In the genomic region with DNA sequence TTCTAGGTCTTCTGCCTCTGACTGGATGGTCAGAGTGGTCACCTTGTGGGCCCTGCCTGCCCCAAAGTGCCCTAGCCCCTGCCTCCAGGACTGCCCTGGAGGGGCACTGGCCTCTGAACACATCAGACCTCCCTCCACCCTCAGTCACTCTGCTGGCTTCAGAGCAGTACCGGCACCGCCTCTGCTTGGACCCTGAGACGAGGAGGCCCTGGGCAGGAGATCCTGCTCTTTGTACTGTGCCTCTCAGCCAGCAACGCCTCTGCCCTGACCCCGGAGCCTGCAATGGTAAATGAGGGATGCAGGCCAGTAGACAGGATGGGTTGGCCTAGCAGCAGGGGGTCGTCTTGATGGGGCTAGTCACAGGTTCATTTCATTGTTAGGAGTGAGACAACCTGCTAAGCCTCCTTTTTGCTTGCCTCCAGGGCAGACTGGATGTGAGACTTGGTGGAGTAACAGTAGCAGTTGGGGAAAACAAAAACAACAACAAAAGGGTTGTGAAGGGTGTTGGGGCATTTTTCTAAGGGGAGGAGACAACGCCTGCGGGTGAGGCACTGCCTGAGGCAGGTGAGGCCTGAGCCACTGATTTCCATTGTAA, we compare ENCODE assay signal across 21 mouse cellular contexts. TPM values are rescaled to one million over a fixed set of nuclear protein-coding genes. Genes with fewer than 3 reads are reported as not detected.
DNase-seq lines count a peak whose midpoint lies in the region; ATAC-seq and TF ChIP-seq lines count a peak whose summit lies in the region.
"Had no signal": no experiment of that assay in that cellular context is flagged by ENCODE, and none has a peak within 500 bp of the region (broad histone marks: within the 10 kb centered on the region; RNA-seq: fewer than 3 reads in every experiment).

No protein-coding gene starts in this region.

- peak; percentile 92 for DNase-seq in ES-CJ7 (ENCODE audit: low read depth, low spot score)
- peak; percentile 72 for DNase-seq in kidney, postnatal 14 days
- DNase-seq in adrenal gland, adult (ENCODE audit: inconsistent age in 2 of 2, low spot score in 1 of 2): no peak
- no peak for DNase-seq in spleen, postnatal 10 days (ENCODE audit: low spot score in 2 of 2)
- DNase-seq in layer of hippocampus, adult 9-11 months: no peak
- DNase-seq: adrenal gland, postnatal 36 days; cerebellum, adult 8-10 months; gastrocnemius, adult 2 months; heart, postnatal 36 days; lung, postnatal 10 days; right cerebral cortex, postnatal 4 days; thymus, postnatal 36 days had no signal

- no peak overlapping the region for H3K27ac ChIP-seq in ES-Bruce4 (ENCODE audit: insufficient read depth, low read length)
- no peak overlapping the region for H3K27ac ChIP-seq in intestine, embryonic 16.5 days (ENCODE audit: low read length)
- H3K27ac ChIP-seq: gastrocnemius, adult 2 months; heart, embryonic 13.5 days; limb, embryonic 13.5 days; liver, embryonic 15.5 days; neural tube, embryonic 12.5 days had no signal

- no peak for TF ChIP-seq CTCF in ES-Bruce4 (IDR thresholded peaks at IDR 0.05; ENCODE audit: low read depth, low read length)

- no peaks in the 10 kb centered on the region for H3K27me3 ChIP-seq in ES-Bruce4 (ENCODE audit: control insufficient read depth, insufficient read depth, low read length, poor library complexity, severe bottlenecking)
- no peaks in the 10 kb centered on the region for H3K27me3 ChIP-seq in intestine, embryonic 16.5 days (replicated peaks; ENCODE audit: control insufficient read depth, insufficient read depth, low read length)
- H3K27me3 ChIP-seq: limb, embryonic 13.5 days; liver, embryonic 15.5 days; neural tube, embryonic 12.5 days had no signal

- no peaks in the 10 kb centered on the region for H3K36me3 ChIP-seq in ES-Bruce4 (ENCODE audit: control insufficient read depth, insufficient read depth, low read length, poor library complexity, severe bottlenecking)
- no peaks in the 10 kb centered on the region for H3K36me3 ChIP-seq in intestine, embryonic 16.5 days (ENCODE audit: control insufficient read depth, insufficient read depth, low read length)
- H3K36me3 ChIP-seq: heart, embryonic 13.5 days; limb, embryonic 13.5 days; liver, embryonic 15.5 days; neural tube, embryonic 12.5 days had no signal

- ATAC-seq in intestine, embryonic 16.5 days: peak; percentile 80
- no peak for ATAC-seq in activated CD4-positive, CD25-positive, alpha-beta regulatory T cell, adult 4 months
- ATAC-seq: forebrain, embryonic 14.5 days had no signal

- WGBS in intestine, embryonic 16.5 days: 27% methylated on average over 8 of the region's 8 CpGs

- TF ChIP-seq EP300 in ES-Bruce4 (IDR thresholded peaks at IDR 0.05; ENCODE audit: insufficient read depth, low read depth, low read length): peak; percentile 83; the same call in 1 of the 2 replicates

- no peak overlapping the region for H3K4me3 ChIP-seq in ES-Bruce4 (ENCODE audit: low read depth, low read length)
- H3K4me3 ChIP-seq in intestine, embryonic 16.5 days (ENCODE audit: low read length): no peak overlapping the region
- H3K4me3 ChIP-seq: gastrocnemius, adult 2 months; heart, embryonic 13.5 days; limb, embryonic 13.5 days; liver, embryonic 15.5 days; megakaryocyte, embryonic 14.5 days; neural tube, embryonic 12.5 days had no signal

- no peaks in the 10 kb centered on the region for H3K4me1 ChIP-seq in ES-Bruce4 (ENCODE audit: control insufficient read depth, insufficient read depth, low read length)
- peaks cover 2% of the 10 kb centered on the region for H3K4me1 ChIP-seq in intestine, embryonic 16.5 days (ENCODE audit: control insufficient read depth, insufficient read depth, low read length)
- H3K4me1 ChIP-seq: liver, embryonic 15.5 days had no signal

- 0 out of 2 replicates have a peak, but pooled peaks cover 2% of the 10 kb centered on the region for H3K9me3 ChIP-seq in ES-Bruce4 (replicated peaks; ENCODE audit: control insufficient read depth, insufficient read depth, low read length, poor library complexity, severe bottlenecking)
- no peaks in the 10 kb centered on the region for H3K9me3 ChIP-seq in intestine, embryonic 16.5 days (ENCODE audit: control insufficient read depth, low read length)
- H3K9me3 ChIP-seq: heart, embryonic 13.5 days; limb, embryonic 13.5 days; liver, embryonic 15.5 days; megakaryocyte, embryonic 14.5 days; neural tube, embryonic 12.5 days had no signal

- TF ChIP-seq POLR2A in ES-Bruce4 (IDR thresholded peaks at IDR 0.05; ENCODE audit: insufficient read depth, low read length): no peak

- H3K9ac ChIP-seq in ES-Bruce4 (ENCODE audit: low read depth, poor library complexity, severe bottlenecking): no peak overlapping the region
- H3K9ac ChIP-seq in intestine, embryonic 16.5 days (ENCODE audit: low read depth, low read length): peak overlapping the region; percentile 5; the same call in 1 of the 2 replicates
- H3K9ac ChIP-seq: heart, embryonic 13.5 days; limb, embryonic 13.5 days; liver, embryonic 15.5 days; neural tube, embryonic 12.5 days had no signal

- no peak overlapping the region; the same call in 1 of the 2 replicates for H3K4me2 ChIP-seq in intestine, embryonic 16.5 days (ENCODE audit: low read depth, low read length)
- H3K4me2 ChIP-seq: heart, embryonic 13.5 days; limb, embryonic 13.5 days; liver, embryonic 15.5 days; neural tube, embryonic 12.5 days had no signal

RNA-seq across cellular contexts. Expression of a gene that starts 44.2 kb away (rescaled TPM):
- 16.9 and 20.3 TPM in 2 replicates for polyA plus RNA-seq in ES-Bruce4 (2011; ENCODE audit: insufficient read depth, insufficient read length, low read depth, missing spikeins)
- polyA plus RNA-seq in intestine, embryonic 16.5 days (2015; fragmentation: Nextera tagmentation; extraction: Ambion mirVana): 25.1 and 26.0 TPM in 2 replicates
- polyA plus RNA-seq in activated CD4-positive, CD25-positive, alpha-beta regulatory T cell, adult 4 months (2017; shearing (Covaris generic)): not detected

RNA-seq across cellular contexts. Expression of a gene that starts 45.2 kb away (rescaled TPM):
- 0.19 and 0.29 TPM in 2 replicates for polyA plus RNA-seq in ES-Bruce4 (2011; ENCODE audit: insufficient read depth, insufficient read length, low read depth, missing spikeins)
- polyA plus RNA-seq in intestine, embryonic 16.5 days (2015; fragmentation: Nextera tagmentation; extraction: Ambion mirVana): 0.38 and 0.73 TPM in 2 replicates
- polyA plus RNA-seq in activated CD4-positive, CD25-positive, alpha-beta regulatory T cell, adult 4 months (2017; shearing (Covaris generic)): under 1 TPM; 0.04 to 0.55 TPM

RNA-seq across cellular contexts. Expression of a gene that starts 47.6 kb away (rescaled TPM):
- polyA plus RNA-seq in ES-Bruce4 (2011; ENCODE audit: insufficient read depth, insufficient read length, low read depth, missing spikeins): 3.3 and 4.9 TPM in 2 replicates
- 17.3 and 17.8 TPM in 2 replicates for polyA plus RNA-seq in intestine, embryonic 16.5 days (2015; fragmentation: Nextera tagmentation; extraction: Ambion mirVana)
- 1 to 10 TPM; 7.4 to 9.7 TPM for polyA plus RNA-seq in activated CD4-positive, CD25-positive, alpha-beta regulatory T cell, adult 4 months (2017; shearing (Covaris generic))

Comparison
In these comparisons a context has a peak if more than half of its experiments do, and no peak if none do; other contexts are left out.
1. DNase-seq: peak in ES-CJ7 (single experiment) and kidney, postnatal 14 days (single experiment); none in adrenal gland, adult (0 of 2), spleen, postnatal 10 days (0 of 2) and layer of hippocampus, adult 9-11 months (single experiment).
2. RNA of a gene that starts 44.2 kb away (polyA plus RNA-seq): 25.1 to 26.0 TPM in intestine, embryonic 16.5 days and 16.9 to 20.3 TPM in ES-Bruce4; not detected in activated CD4-positive, CD25-positive, alpha-beta regulatory T cell, adult 4 months; every median in the first group is over 10 times any median in the second.